Comparison of ENCODE assay signal across 8 mouse cellular contexts in the genomic region with DNA sequence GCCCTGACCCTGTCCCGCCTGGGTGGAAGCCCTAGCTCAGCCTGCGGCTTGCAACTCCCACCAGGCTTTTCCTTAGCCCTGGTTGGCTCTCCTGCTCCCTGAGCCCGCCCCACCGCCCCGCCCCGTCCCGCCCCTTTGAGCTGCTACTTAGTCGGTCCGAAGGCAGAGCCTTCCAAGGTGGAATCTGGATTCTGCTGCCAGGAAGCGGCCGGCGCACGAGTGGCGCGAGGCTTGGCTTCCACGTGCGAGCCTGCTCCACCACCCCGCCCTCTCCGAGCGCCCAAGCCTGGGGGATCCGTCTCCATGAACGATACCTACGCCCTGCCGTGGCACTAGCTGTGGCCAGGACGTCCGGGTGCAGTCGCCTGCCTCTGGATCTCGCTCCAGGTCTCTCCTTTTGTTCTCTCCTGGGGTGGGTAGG. TPM values are rescaled to one million over a fixed set of nuclear protein-coding genes. Genes with fewer than 3 reads are reported as not detected.
A peak's percentile ranks its signal among the peaks of the same experiment; 100 is the strongest.
DNase-seq lines count a peak whose midpoint lies in the region; ATAC-seq lines count a peak whose summit lies in the region.

Gene Dusp9, plus strand, starts transcription at position 165 of the 421 bp plus-strand sequence.

- H3K4me3 ChIP-seq in erythroblast, embryonic 14.5 days (replicated peaks), result peak within 1 kb of the TSS; percentile 36
- H3K4me3 ChIP-seq in heart, embryonic 12.5 days, result peak within 1 kb of the TSS; percentile 43
- H3K4me3 ChIP-seq in kidney, embryonic 16.5 days (ENCODE audit: low read length), result peak within 1 kb of the TSS; percentile 50

- peak; percentile 23 for DNase-seq in c-Kit-positive CD71-negative TER-119-negative erythroid progenitor cells, embryonic 14.5 days (ENCODE audit: low read depth)
- DNase-seq in lung, postnatal 36 days, result peak; percentile 35
- DNase-seq in testis, postnatal 10 days (ENCODE audit: low spot score), result peak; percentile 59
- DNase-seq in ovary, postnatal 14 days (ENCODE audit: low spot score), result no peak

- H3K36me3 ChIP-seq in erythroblast, embryonic 14.5 days (ENCODE audit: control insufficient read depth), result no peaks in the 10 kb centered on the region; the same call in 1 of the 2 replicates
- no peaks in the 10 kb centered on the region for H3K36me3 ChIP-seq in heart, embryonic 12.5 days
- H3K36me3 ChIP-seq in kidney, embryonic 16.5 days (ENCODE audit: insufficient read depth, low read length), result no peaks in the 10 kb centered on the region

- peak within 1 kb of the TSS; percentile 75 for H3K4me2 ChIP-seq in heart, embryonic 12.5 days
- H3K4me2 ChIP-seq in kidney, embryonic 16.5 days (replicated peaks; ENCODE audit: low read depth, low read length), result peak within 1 kb of the TSS; percentile 67

- H3K27me3 ChIP-seq in erythroblast, embryonic 14.5 days (ENCODE audit: control insufficient read depth), result peaks cover 76% of the 10 kb centered on the region
- H3K27me3 ChIP-seq in heart, embryonic 12.5 days (replicated peaks), result peaks cover 80% of the 10 kb centered on the region
- peaks cover 35% of the 10 kb centered on the region for H3K27me3 ChIP-seq in kidney, embryonic 16.5 days (ENCODE audit: insufficient read depth, low read length)

- no peaks in the 10 kb centered on the region for H3K4me1 ChIP-seq in erythroblast, embryonic 14.5 days (ENCODE audit: control insufficient read depth)
- H3K4me1 ChIP-seq in heart, embryonic 12.5 days (replicated peaks), result peaks cover 12% of the 10 kb centered on the region
- H3K4me1 ChIP-seq in kidney, embryonic 16.5 days (ENCODE audit: insufficient read depth, low read length), result no peaks in the 10 kb centered on the region

- WGBS in heart, embryonic 12.5 days, result 16% methylated on average over 28 of the region's 28 CpGs
- WGBS in kidney, embryonic 16.5 days, result 27% methylated on average over 28 of the region's 28 CpGs

- peaks cover 23% of the 10 kb centered on the region for H3K9me3 ChIP-seq in erythroblast, embryonic 14.5 days (ENCODE audit: control insufficient read depth, low read length)
- no peaks in the 10 kb centered on the region for H3K9me3 ChIP-seq in heart, embryonic 12.5 days (replicated peaks)
- H3K9me3 ChIP-seq in kidney, embryonic 16.5 days (ENCODE audit: low read length), result no peaks in the 10 kb centered on the region

- no peak for ATAC-seq in erythroblast, adult 5-6 weeks (replicated peaks; ENCODE audit: low FRiP score, poor library complexity, severe bottlenecking)
- peak; percentile 73 for ATAC-seq in heart, embryonic 12.5 days (ENCODE audit: insufficient number of reproducible peaks, low FRiP score)
- peak; percentile 86 for ATAC-seq in kidney, embryonic 16.5 days (ENCODE audit: low FRiP score, low TSS enrichment)

- H3K27ac ChIP-seq in heart, embryonic 12.5 days (ENCODE audit: poor library complexity, severe bottlenecking), result no peak within 1 kb of the TSS
- H3K27ac ChIP-seq in kidney, embryonic 16.5 days (ENCODE audit: low read length), result no peak within 1 kb of the TSS

- H3K9ac ChIP-seq in heart, embryonic 12.5 days, result peak within 1 kb of the TSS; percentile 50
- peak within 1 kb of the TSS; percentile 53 for H3K9ac ChIP-seq in kidney, embryonic 16.5 days (replicated peaks; ENCODE audit: low read length)

RNA-seq across cellular contexts. Expression of gene Dusp9, which starts in this region (rescaled TPM):
- polyA plus RNA-seq in erythroblast, embryonic 14.5 days (2012), result 0.10 TPM in 2 replicates
- total RNA-seq in erythroblast, adult 5-6 weeks (2015; ENCODE audit: low replicate concordance), result not detected in 2 replicates
- total RNA-seq in erythroblast, adult 5-6 weeks (2017; ENCODE audit: low replicate concordance), result 0.43 TPM in 1 of 2 replicates, not detected in the other
- 9.8 and 10.3 TPM in 2 replicates for polyA plus RNA-seq in heart, embryonic 12.5 days (2016; fragmentation: Nextera tagmentation; extraction: Ambion mirVana)
- polyA plus RNA-seq in kidney, embryonic 16.5 days (2015; fragmentation: Nextera tagmentation; extraction: Ambion mirVana), result 28.9 and 30.5 TPM in 2 replicates
